Mouse (Mus musculus) ES-E14 (cell line): ENCODE measurements around the gene Anapc15-ps. TPM values are rescaled to one million over a fixed set of nuclear protein-coding genes. Genes with fewer than 3 reads are reported as not detected.

Experiments
- DNase-seq: peaks from one replicate; pipeline ENCODE4 v3.0.0-alpha.2; 2013; ENCODE audit warnings: low read depth, low spot score
- H3K27ac ChIP-seq: 2 replicates; pipeline ENCODE4 v1.5.1; 2012; ENCODE audit warnings: low read depth, mild to moderate bottlenecking, low read length, moderate library complexity, mixed read lengths; ENCODE audit not compliant: poor library complexity, insufficient read depth, severe bottlenecking
- H3K36me3 ChIP-seq: 2 replicates; pipeline ENCODE4 v1.6.1; 2012; ENCODE audit warnings: mild to moderate bottlenecking, low read length, moderate library complexity, mixed read lengths; ENCODE audit not compliant: control insufficient read depth, poor library complexity, insufficient read depth, severe bottlenecking
- H3K4me1 ChIP-seq, 2 experiments: fragments of 150-350 bp in 1 of 2; sonication (generic) in 1 of 2; 2 replicates each; pipeline ENCODE4 v1.6.1; 2012; ENCODE audit warnings: low read length in 2 of 2, mild to moderate bottlenecking in 1 of 2, mixed read lengths in 1 of 2; ENCODE audit not compliant: control insufficient read depth in 2 of 2, insufficient read depth in 2 of 2, poor library complexity in 1 of 2
- H3K4me3 ChIP-seq, 2 experiments: fragments of 150-350 bp in 1 of 2; sonication (generic) in 1 of 2; 2 replicates each; pipeline ENCODE4 v1.5.1; 2012; ENCODE audit warnings: low read length in 2 of 2, low read depth in 1 of 2, mild to moderate bottlenecking in 1 of 2, mixed read lengths in 1 of 2; ENCODE audit not compliant: insufficient read depth in 1 of 2, poor library complexity in 1 of 2, severe bottlenecking in 1 of 2
- H3K9ac ChIP-seq: 2 replicates; pipeline ENCODE4 v1.6.1; 2012; ENCODE audit warnings: low read depth, mild to moderate bottlenecking, low read length, mixed read lengths; ENCODE audit not compliant: poor library complexity, insufficient read depth, severe bottlenecking
- H3K9me3 ChIP-seq: fragments of 150-350 bp; sonication (generic); 2 replicates; pipeline ENCODE4 v1.6.1; 2012; ENCODE audit warnings: low read depth, mild to moderate bottlenecking, low read length; ENCODE audit not compliant: control insufficient read depth, insufficient read depth
- CHD2 ChIP-seq: IDR thresholded peaks from 2 replicates; pipeline ENCODE4 v1.6.1; 2014; ENCODE audit warnings: mild to moderate bottlenecking, low read depth, low read length, inconsistent platforms
- HCFC1 ChIP-seq: IDR thresholded peaks from 2 replicates; pipeline ENCODE4 v1.6.1; 2012; ENCODE audit warnings: low read length, inconsistent platforms, borderline replicate concordance; ENCODE audit not compliant: insufficient read depth
- MAFK ChIP-seq: IDR thresholded peaks from 2 replicates; pipeline ENCODE4 v1.6.1; 2014; ENCODE audit warnings: mild to moderate bottlenecking, low read depth, low read length, inconsistent platforms; ENCODE audit not compliant: insufficient read depth
- ZC3H11A ChIP-seq: IDR thresholded peaks from 2 replicates; pipeline ENCODE4 v1.6.1; 2012; ENCODE audit warnings: low read depth, mild to moderate bottlenecking, inconsistent platforms, low read length, borderline replicate concordance
- ZNF384 ChIP-seq: IDR thresholded peaks from 2 replicates; pipeline ENCODE4 v1.6.1; 2012; ENCODE audit warnings: low read depth, low read length, inconsistent platforms
- in situ Hi-C, 2 experiments: fragments of 600-800 bp; cut with MboI; formaldehyde crosslinking; loops; one replicate each; pipeline ENCODE4 v1.15.1; 2025; ENCODE audit warnings: low sequenced_read_pairs in 2 of 2, inconsistent platforms in 1 of 2; ENCODE audit not compliant: unreplicated experiment in 2 of 2
- total RNA-seq: library from RNA; depleted of rRNA; stranded (reverse); fragments of 300-350 nt; gene quantifications from 2 replicates; pipeline ENCODE4 v1.2.3, GENCODE M21; 2012

The Anapc15-ps gene
- total RNA-seq, 1 experiment, result not detected

DNA sequence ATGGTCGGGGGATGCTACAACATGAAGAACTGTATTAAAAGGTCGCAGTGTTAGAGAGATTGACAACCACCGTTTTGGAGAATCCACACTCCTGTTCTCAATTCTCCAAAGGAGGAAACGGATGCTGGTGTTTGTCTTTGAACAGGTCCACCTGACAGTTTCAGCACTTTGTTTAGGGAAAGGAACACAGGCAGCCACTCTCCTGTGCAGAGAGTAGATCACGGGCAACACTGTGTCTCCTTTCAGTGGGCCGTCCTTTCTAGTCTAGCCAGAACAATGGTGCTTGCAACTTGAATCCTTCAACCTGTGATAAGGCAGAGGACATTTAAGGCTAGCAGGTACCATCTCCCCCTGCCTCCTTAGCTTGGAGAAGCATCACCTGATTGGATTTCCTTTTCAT is 12.9 kb downstream of the Anapc15-ps start:
- no peak overlapping the region for H3K4me3 ChIP-seq
- TF ChIP-seq HCFC1 (no peak), MAFK (no peak), CHD2 (no peak), ZNF384 (no peak), ZC3H11A (no peak)
- no peak overlapping the region for H3K9ac ChIP-seq
- in situ Hi-C loops, result no loop called here
- H3K36me3 ChIP-seq, result no peaks in the 10 kb centered on the region
- H3K9me3 ChIP-seq, result no peaks in the 10 kb centered on the region
- H3K27ac ChIP-seq, result no peak overlapping the region
- no peak for DNase-seq
- H3K4me1 ChIP-seq, result peaks cover 6 to 8% of the 10 kb centered on the region in 2 experiments; a peak in 3 of 4 replicates

DNA sequence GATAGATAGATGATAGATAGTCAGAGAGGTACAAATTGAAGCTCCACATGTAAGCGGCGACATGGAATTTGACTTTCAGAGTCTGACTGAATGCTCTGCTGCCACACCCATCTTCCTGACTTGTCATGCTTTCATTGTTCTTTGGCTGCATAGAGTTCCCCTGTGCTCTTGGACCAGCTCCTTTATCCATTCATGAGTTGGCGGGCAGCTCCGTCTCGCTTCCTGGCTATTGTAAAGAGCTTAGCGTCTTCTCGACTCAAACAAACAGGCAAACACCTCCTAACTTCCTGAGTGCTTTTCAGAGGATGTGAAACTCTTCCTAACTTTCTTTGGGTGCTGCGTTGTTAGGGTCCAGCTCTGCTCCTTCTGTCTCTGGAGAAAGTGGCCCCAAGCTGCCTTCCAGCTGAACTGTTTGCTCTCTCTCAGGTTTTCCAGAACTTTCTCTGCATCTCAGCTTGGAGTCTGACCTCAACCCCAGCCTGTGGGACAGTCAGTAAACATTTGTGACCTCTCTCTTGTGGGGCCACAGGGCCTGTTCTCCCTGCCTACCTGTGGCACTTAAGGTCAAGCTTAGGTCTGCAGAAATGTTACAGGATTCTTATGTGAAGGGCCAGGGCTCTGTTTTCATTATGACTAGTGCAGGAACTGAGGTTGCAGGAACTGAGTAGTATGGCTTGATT is 13.6 kb downstream of the Anapc15-ps start:
- Histone ChIP-seq H3K9ac (no peak overlapping the region), H3K27ac (no peak overlapping the region), H3K4me3 (no peak overlapping the region), H3K9me3 (no peaks in the 10 kb centered on the region), H3K4me1 (peaks cover 6 to 8% of the 10 kb centered on the region in 2 experiments; a peak in 3 of 4 replicates), H3K36me3 (no peaks in the 10 kb centered on the region)
- no peak for DNase-seq
- TF ChIP-seq ZC3H11A (no peak), MAFK (no peak), CHD2 (no peak), HCFC1 (no peak), ZNF384 (no peak)
- in situ Hi-C loops, result no loop called here

DNA sequence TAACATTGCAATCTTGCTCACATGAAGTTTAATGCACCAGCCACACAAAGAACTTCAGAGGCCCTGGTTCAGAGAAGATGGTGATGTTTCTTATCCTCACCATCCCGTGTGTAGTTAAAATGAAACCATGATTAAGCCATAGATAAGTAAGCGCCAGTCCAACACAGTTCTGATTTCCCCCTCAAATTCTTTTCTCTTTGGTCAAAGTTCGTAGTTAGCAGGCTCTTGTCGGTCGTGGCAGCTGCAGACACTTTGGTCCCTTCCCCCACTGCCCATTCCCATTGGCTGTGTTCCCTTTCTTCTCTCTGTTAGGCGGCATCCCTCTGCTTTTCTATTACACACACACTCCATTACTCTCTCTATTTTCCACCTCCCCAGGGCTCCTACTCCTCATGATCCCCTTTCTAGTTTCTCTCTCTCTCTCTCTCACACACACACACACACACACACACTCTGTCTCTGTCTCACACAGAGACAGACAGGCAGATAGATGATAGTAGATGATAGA is 14.4 kb downstream of the Anapc15-ps start:
- no peak for DNase-seq

DNA sequence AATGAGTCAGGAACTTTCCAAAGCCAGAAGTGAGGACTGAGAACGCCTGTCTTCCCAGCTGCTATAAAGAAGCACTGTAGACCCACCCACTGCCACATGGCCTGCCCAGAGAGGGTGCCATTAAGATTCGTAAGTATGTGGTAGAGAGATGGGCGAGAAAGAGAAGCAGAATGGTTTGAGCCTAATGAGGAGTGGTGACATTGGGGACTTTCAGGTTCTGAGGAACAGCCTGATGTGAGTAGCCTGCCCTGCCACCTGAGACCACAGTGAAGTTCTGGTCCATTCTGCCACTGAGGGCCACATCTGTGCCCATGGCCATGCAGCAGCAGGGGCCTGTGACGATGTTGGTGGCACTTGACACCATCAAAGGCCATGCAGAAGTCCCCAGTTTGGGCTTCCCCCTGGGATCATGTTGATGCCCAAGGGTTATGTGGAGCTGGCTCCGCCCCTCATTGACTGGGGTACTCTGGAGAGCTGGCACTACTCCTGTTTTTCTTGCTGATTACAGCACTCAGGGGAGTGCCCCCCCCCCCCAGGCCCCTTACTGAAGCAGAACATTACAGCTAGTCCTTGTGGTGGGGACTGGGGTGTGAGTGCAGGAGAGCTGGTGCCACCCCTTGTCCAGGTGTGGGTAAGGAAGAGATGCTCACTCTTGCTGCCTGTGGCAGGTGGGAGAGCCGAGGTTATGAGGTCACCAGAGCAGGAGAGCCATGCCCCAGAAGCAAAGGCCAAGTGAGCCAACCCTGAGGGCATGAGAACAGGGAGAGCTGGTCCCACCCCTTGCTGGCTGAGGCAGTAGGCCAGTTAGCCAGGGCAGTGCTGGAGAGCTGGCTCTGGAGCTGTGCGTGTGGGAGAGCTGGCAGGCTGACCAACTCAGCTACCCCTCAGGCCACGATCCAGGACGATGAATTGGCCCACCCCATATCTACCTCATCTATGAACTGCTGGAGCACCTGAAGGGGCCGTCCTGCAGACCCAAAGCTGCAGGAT is 16.7 kb downstream of the Anapc15-ps start:
- Histone ChIP-seq H3K4me3 (no peak overlapping the region), H3K9me3 (no peaks in the 10 kb centered on the region), H3K36me3 (no peaks in the 10 kb centered on the region), H3K27ac (no peak overlapping the region), H3K9ac (no peak overlapping the region), H3K4me1 (peaks cover 6 to 8% of the 10 kb centered on the region in 2 experiments; a peak in 3 of 4 replicates)
- DNase-seq, result no peak
- TF ChIP-seq ZC3H11A, result no peak
- TF ChIP-seq ZNF384, result no peak
- no peak for TF ChIP-seq CHD2
- no peak for TF ChIP-seq HCFC1
- no peak for TF ChIP-seq MAFK
- in situ Hi-C loops, result no loop called here

More for the DNA sequence above, 14.4 kb downstream of the Anapc15-ps start:
- TF ChIP-seq MAFK (no peak), ZNF384 (no peak), ZC3H11A (no peak), CHD2 (no peak), HCFC1 (no peak)
- H3K9ac ChIP-seq, result no peak overlapping the region
- H3K36me3 ChIP-seq, result no peaks in the 10 kb centered on the region
- no peak overlapping the region for H3K4me3 ChIP-seq
- in situ Hi-C loops, result no loop called here
- peaks cover 6 to 8% of the 10 kb centered on the region in 2 experiments; a peak in 3 of 4 replicates for H3K4me1 ChIP-seq
- H3K27ac ChIP-seq, result no peak overlapping the region
- no peaks in the 10 kb centered on the region for H3K9me3 ChIP-seq
